Mouse (Mus musculus): ENCODE measurements around the gene Taar9. TPM values are rescaled to one million over a fixed set of nuclear protein-coding genes. Genes with fewer than 3 reads are reported as not detected.
"Not testable (repeated sequence)": the region's sequence is repeated elsewhere in the genome, so short reads cannot be mapped to it uniquely, and the experiment has no call there.

Gene Taar9
- polyA plus RNA-seq, 1 experiment from 2014 or later: not detected

DNA sequence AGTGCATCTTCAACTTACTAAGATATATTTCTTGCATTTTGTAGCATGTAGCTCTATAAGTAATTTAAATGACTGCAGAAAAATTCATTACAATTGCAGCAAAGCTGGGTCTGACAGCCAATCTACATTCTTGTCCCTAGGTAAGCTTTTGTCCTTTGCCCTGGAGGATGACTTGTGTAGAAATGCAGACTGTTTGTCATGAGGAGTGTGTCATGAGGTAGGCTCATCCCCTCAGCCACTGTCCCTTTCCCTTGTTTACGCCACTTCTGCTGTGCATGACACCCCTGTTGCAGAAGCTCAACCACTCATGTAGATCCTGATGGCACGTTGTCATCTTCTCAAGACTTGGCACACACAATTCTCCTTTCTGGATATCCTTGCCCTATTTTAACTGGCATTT, 22.2 kb downstream of the Taar9 start:
- 91% methylated on average over 2 of the region's 2 CpGs for WGBS
- no peaks in the 10 kb centered on the region for H3K9me3 ChIP-seq (ENCODE audit: control insufficient read depth, low read length)
- no peak overlapping the region for H3K4me2 ChIP-seq (replicated peaks; ENCODE audit: low read depth, low read length)
- ATAC-seq (ENCODE audit: low FRiP score, low TSS enrichment): no peak
- no peaks in the 10 kb centered on the region for H3K36me3 ChIP-seq (ENCODE audit: control insufficient read depth, insufficient read depth, low read length)
- H3K9ac ChIP-seq (ENCODE audit: low read depth, low read length): no peak overlapping the region
- H3K27ac ChIP-seq (ENCODE audit: low read depth, low read length): no peak overlapping the region
- no peak overlapping the region for H3K4me3 ChIP-seq (ENCODE audit: low read length)
- H3K27me3 ChIP-seq (ENCODE audit: control insufficient read depth, insufficient read depth, low read length): no peaks in the 10 kb centered on the region
- H3K4me1 ChIP-seq (ENCODE audit: control insufficient read depth, insufficient read depth, low read length): no peaks in the 10 kb centered on the region

DNA sequence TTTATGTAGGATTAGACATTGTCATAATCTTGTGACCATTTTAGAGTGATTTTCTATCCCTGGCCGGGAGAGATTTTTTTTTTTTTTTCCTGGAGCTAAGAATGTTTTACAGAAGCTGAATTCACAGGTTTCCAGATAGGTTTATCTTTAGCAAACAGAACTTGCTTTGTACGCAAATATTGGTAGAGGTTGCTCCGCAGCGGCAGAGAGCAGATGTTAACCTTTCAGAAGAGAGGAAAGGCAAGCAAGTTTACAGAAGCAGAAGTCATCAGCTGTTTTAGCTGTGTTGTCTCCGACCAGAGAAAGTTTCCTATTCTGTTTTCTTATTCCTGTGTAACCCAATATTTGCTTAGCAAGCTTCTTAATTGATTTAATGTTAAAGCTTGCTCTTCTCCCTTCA, 22.8 kb downstream of the Taar9 start:
- Histone ChIP-seq H3K27me3 (ENCODE audit: control insufficient read depth, insufficient read depth, low read length) (no peaks in the 10 kb centered on the region), H3K4me2 (replicated peaks; ENCODE audit: low read depth, low read length) (no peak overlapping the region), H3K4me3 (ENCODE audit: low read length) (no peak overlapping the region), H3K36me3 (ENCODE audit: control insufficient read depth, insufficient read depth, low read length) (no peaks in the 10 kb centered on the region), H3K9me3 (ENCODE audit: control insufficient read depth, low read length) (no peaks in the 10 kb centered on the region), H3K4me1 (ENCODE audit: control insufficient read depth, insufficient read depth, low read length) (no peaks in the 10 kb centered on the region), H3K27ac (ENCODE audit: low read depth, low read length) (no peak overlapping the region), H3K9ac (ENCODE audit: low read depth, low read length) (no peak overlapping the region)
- WGBS: 76% methylated on average over 5 of the region's 5 CpGs
- no peak for ATAC-seq (ENCODE audit: low FRiP score, low TSS enrichment)

DNA sequence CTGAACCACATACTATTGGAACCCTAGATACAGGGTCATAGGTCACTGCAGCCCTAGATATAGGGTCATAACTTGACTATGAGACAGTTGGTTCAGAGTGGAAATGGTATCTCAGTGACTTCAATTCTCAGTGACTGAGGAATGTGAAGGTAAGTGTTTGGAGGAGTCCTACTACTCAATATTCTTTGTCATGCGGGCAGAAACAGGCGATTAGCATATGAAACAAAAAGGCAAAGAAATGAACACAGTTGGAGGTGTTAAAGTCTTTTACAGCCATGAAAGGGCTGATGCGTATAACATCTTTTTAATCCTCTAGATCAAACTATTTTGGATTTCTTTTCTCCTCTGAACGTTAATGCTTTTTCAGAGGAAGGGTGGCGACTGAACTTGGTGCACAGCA, 23.4 kb downstream of the Taar9 start:
- Histone ChIP-seq H3K9me3 (ENCODE audit: control insufficient read depth, low read length) (no peaks in the 10 kb centered on the region), H3K4me1 (ENCODE audit: control insufficient read depth, insufficient read depth, low read length) (no peaks in the 10 kb centered on the region), H3K27me3 (ENCODE audit: control insufficient read depth, insufficient read depth, low read length) (no peaks in the 10 kb centered on the region), H3K9ac (ENCODE audit: low read depth, low read length) (no peak overlapping the region), H3K36me3 (ENCODE audit: control insufficient read depth, insufficient read depth, low read length) (no peaks in the 10 kb centered on the region), H3K4me3 (ENCODE audit: low read length) (no peak overlapping the region), H3K27ac (ENCODE audit: low read depth, low read length) (no peak overlapping the region), H3K4me2 (replicated peaks; ENCODE audit: low read depth, low read length) (no peak overlapping the region)
- ATAC-seq (ENCODE audit: low FRiP score, low TSS enrichment): no peak
- whole genome bisulfite sequencing: 88% methylated on average over 5 of the region's 5 CpGs

- H3K36me3 ChIP-seq (ENCODE audit: control insufficient read depth, insufficient read depth, low read length): no peaks in the 10 kb centered on the region
- H3K4me3 ChIP-seq (ENCODE audit: low read length): no peak overlapping the region
- no peak overlapping the region for H3K27ac ChIP-seq (ENCODE audit: low read depth, low read length)
- H3K9ac ChIP-seq (ENCODE audit: low read depth, low read length): no peak overlapping the region
- no peaks in the 10 kb centered on the region for H3K27me3 ChIP-seq (ENCODE audit: control insufficient read depth, insufficient read depth, low read length)
- no peaks in the 10 kb centered on the region for H3K4me1 ChIP-seq (ENCODE audit: control insufficient read depth, insufficient read depth, low read length)
- ATAC-seq (ENCODE audit: low FRiP score, low TSS enrichment): no peak
- no peaks in the 10 kb centered on the region for H3K9me3 ChIP-seq (ENCODE audit: control insufficient read depth, low read length)
- no peak overlapping the region for H3K4me2 ChIP-seq (replicated peaks; ENCODE audit: low read depth, low read length)
- WGBS: 50% methylated on average over 3 of the region's 3 CpGs
Measured at GRCm38 (mm10) chr10:24080166-24080565, 29.2 kb downstream of the Taar9 start.

GRCm38 (mm10) chr10:24076200-24076599, 33.1 kb downstream of the Taar9 start, which contains the start of gene Taar8a:
Gene Taar8a (plus strand): TSS chr10:24076500.
- not testable (repeated sequence) for H3K4me2 ChIP-seq (replicated peaks; ENCODE audit: low read depth, low read length); H3K9me3 ChIP-seq (ENCODE audit: control insufficient read depth, low read length); H3K4me1 ChIP-seq (ENCODE audit: control insufficient read depth, insufficient read depth, low read length); H3K27ac ChIP-seq (ENCODE audit: low read depth, low read length); H3K4me3 ChIP-seq (ENCODE audit: low read length); H3K36me3 ChIP-seq (ENCODE audit: control insufficient read depth, insufficient read depth, low read length); H3K27me3 ChIP-seq (ENCODE audit: control insufficient read depth, insufficient read depth, low read length); H3K9ac ChIP-seq (ENCODE audit: low read depth, low read length); ATAC-seq (ENCODE audit: low FRiP score, low TSS enrichment)
- 83% methylated on average over 2 of the region's 4 CpGs for WGBS

DNA sequence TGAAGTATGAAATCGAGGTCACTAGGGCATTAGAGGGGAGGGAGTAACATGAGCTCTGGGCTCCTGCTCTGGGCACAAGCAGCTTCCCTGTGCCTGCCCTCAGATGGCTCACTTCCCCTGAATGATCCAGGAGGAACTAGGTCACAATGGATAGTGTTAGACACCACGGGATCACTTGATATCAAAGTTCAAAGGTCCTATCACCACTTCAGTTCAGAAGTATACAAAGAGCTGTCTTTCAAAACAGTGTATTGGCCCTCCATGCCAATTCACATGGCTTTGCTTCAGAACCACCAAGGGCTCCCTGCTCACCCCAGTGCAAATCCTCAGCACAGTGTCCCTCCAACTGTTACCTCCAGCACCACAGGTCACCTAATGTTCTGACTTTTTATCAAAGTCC, 34.6 kb downstream of the Taar9 start:
- not testable (repeated sequence) for H3K4me2 ChIP-seq (replicated peaks; ENCODE audit: low read depth, low read length); H3K4me1 ChIP-seq (ENCODE audit: control insufficient read depth, insufficient read depth, low read length); H3K36me3 ChIP-seq (ENCODE audit: control insufficient read depth, insufficient read depth, low read length); ATAC-seq (ENCODE audit: low FRiP score, low TSS enrichment); H3K4me3 ChIP-seq (ENCODE audit: low read length); H3K9ac ChIP-seq (ENCODE audit: low read depth, low read length); H3K9me3 ChIP-seq (ENCODE audit: control insufficient read depth, low read length); H3K27ac ChIP-seq (ENCODE audit: low read depth, low read length); H3K27me3 ChIP-seq (ENCODE audit: control insufficient read depth, insufficient read depth, low read length)
- 23% methylated on average over 2 of the region's 2 CpGs for WGBS

DNA sequence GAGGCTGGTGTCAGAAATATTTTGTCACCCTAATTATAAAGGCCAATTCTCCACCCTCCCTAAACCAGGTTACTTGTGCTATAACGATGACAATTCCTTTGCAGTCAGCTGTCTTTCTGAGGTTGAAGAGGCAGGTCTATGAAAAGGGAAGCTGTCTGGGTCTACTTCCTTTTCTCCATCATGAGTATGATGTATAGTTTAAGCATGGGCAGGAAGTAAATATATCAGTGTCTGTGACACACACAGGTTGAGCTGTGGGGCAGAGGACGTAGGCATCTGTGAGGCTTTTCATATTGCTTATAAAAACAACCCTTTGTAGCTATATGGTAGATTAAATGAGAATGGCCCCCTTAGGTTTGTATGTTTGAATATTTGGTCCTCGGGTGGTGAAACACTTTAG, 50.3 kb downstream of the Taar9 start:
- no peaks in the 10 kb centered on the region for H3K27me3 ChIP-seq (ENCODE audit: control insufficient read depth, insufficient read depth, low read length)
- H3K27ac ChIP-seq (ENCODE audit: low read depth, low read length): no peak overlapping the region
- no peaks in the 10 kb centered on the region for H3K4me1 ChIP-seq (ENCODE audit: control insufficient read depth, insufficient read depth, low read length)
- H3K9ac ChIP-seq (ENCODE audit: low read depth, low read length): no peak overlapping the region
- H3K4me3 ChIP-seq (ENCODE audit: low read length): no peak overlapping the region
- H3K4me2 ChIP-seq (replicated peaks; ENCODE audit: low read depth, low read length): no peak overlapping the region
- WGBS: 77% methylated on average over 3 of the region's 3 CpGs
- no peak for ATAC-seq (ENCODE audit: low FRiP score, low TSS enrichment)
- H3K9me3 ChIP-seq (ENCODE audit: control insufficient read depth, low read length): no peaks in the 10 kb centered on the region
- no peaks in the 10 kb centered on the region for H3K36me3 ChIP-seq (ENCODE audit: control insufficient read depth, insufficient read depth, low read length)

Other genes with a start within 250 kb of the Taar9 start
- gene Vnn1, start 214.8 kb downstream of the Taar9 start, polyA plus RNA-seq (2014; fragmentation: Nextera tagmentation; extraction: Ambion mirVana): 0.74 and 0.79 TPM in 2 replicates
- not detected in 2 replicates for gene Taar1, start 189.2 kb downstream of the Taar9 start, polyA plus RNA-seq (2014; fragmentation: Nextera tagmentation; extraction: Ambion mirVana)
- not detected in 2 replicates for gene Taar2, start 171.0 kb downstream of the Taar9 start, polyA plus RNA-seq (2014; fragmentation: Nextera tagmentation; extraction: Ambion mirVana)
- gene Taar3, start 160.0 kb downstream of the Taar9 start, polyA plus RNA-seq (2014; fragmentation: Nextera tagmentation; extraction: Ambion mirVana): not detected in 2 replicates
- not detected in 2 replicates for gene Taar4, start 149.0 kb downstream of the Taar9 start, polyA plus RNA-seq (2014; fragmentation: Nextera tagmentation; extraction: Ambion mirVana)
- not detected in 2 replicates for gene Taar5, start 138.8 kb downstream of the Taar9 start, polyA plus RNA-seq (2014; fragmentation: Nextera tagmentation; extraction: Ambion mirVana)
- not detected in 2 replicates for gene Taar6, start 123.9 kb downstream of the Taar9 start, polyA plus RNA-seq (2014; fragmentation: Nextera tagmentation; extraction: Ambion mirVana)
- gene Taar7a, start 116.1 kb downstream of the Taar9 start, polyA plus RNA-seq (2014; fragmentation: Nextera tagmentation; extraction: Ambion mirVana): not detected in 2 replicates
- gene Taar7b, start 109.6 kb downstream of the Taar9 start, polyA plus RNA-seq (2014; fragmentation: Nextera tagmentation; extraction: Ambion mirVana): not detected in 2 replicates
- gene Taar7d, start 82.3 kb downstream of the Taar9 start, polyA plus RNA-seq (2014; fragmentation: Nextera tagmentation; extraction: Ambion mirVana): not detected in 2 replicates
- gene Taar7e, start 71.9 kb downstream of the Taar9 start, polyA plus RNA-seq (2014; fragmentation: Nextera tagmentation; extraction: Ambion mirVana): not detected in 2 replicates
- gene Taar7f, start 60.0 kb downstream of the Taar9 start, polyA plus RNA-seq (2014; fragmentation: Nextera tagmentation; extraction: Ambion mirVana): not detected in 2 replicates
- not detected in 2 replicates for gene Taar8a, start 33.0 kb downstream of the Taar9 start, polyA plus RNA-seq (2014; fragmentation: Nextera tagmentation; extraction: Ambion mirVana)
- not detected in 2 replicates for gene Taar8b, start 17.2 kb downstream of the Taar9 start, polyA plus RNA-seq (2014; fragmentation: Nextera tagmentation; extraction: Ambion mirVana)
- not detected in 2 replicates for gene Taar8c, start 7.6 kb downstream of the Taar9 start, polyA plus RNA-seq (2014; fragmentation: Nextera tagmentation; extraction: Ambion mirVana)
- 67.8 and 95.5 TPM in 2 replicates for gene Stx7, start 39.8 kb upstream of the Taar9 start, polyA plus RNA-seq (2014; fragmentation: Nextera tagmentation; extraction: Ambion mirVana)
- gene Moxd1, start 114.0 kb upstream of the Taar9 start, polyA plus RNA-seq (2014; fragmentation: Nextera tagmentation; extraction: Ambion mirVana): 18.1 and 29.7 TPM in 2 replicates